Mouse (Mus musculus) ES-E14 (cell line): ENCODE results near the gene Eif3b. TPM values are rescaled to one million over a fixed set of nuclear protein-coding genes. Genes with fewer than 3 reads are reported as not detected.

Experiments used
- DNase-seq: peaks from one replicate; pipeline ENCODE4 v3.0.0-alpha.2; 2013; ENCODE audit warnings: low read depth, low spot score
- H3K27ac ChIP-seq: 2 replicates; pipeline ENCODE4 v1.5.1; 2012; ENCODE audit warnings: low read depth, mild to moderate bottlenecking, low read length, moderate library complexity, mixed read lengths; ENCODE audit not compliant: poor library complexity, insufficient read depth, severe bottlenecking
- H3K36me3 ChIP-seq: 2 replicates; pipeline ENCODE4 v1.6.1; 2012; ENCODE audit warnings: mild to moderate bottlenecking, low read length, moderate library complexity, mixed read lengths; ENCODE audit not compliant: control insufficient read depth, poor library complexity, insufficient read depth, severe bottlenecking
- H3K4me1 ChIP-seq, 2 experiments: fragments of 150-350 bp in 1 of 2; sonication (generic) in 1 of 2; 2 replicates each; pipeline ENCODE4 v1.6.1; 2012; ENCODE audit warnings: low read length in 2 of 2, mild to moderate bottlenecking in 1 of 2, mixed read lengths in 1 of 2; ENCODE audit not compliant: control insufficient read depth in 2 of 2, insufficient read depth in 2 of 2, poor library complexity in 1 of 2
- H3K4me3 ChIP-seq, 2 experiments: fragments of 150-350 bp in 1 of 2; sonication (generic) in 1 of 2; 2 replicates each; pipeline ENCODE4 v1.5.1; 2012; ENCODE audit warnings: low read length in 2 of 2, low read depth in 1 of 2, mild to moderate bottlenecking in 1 of 2, mixed read lengths in 1 of 2; ENCODE audit not compliant: insufficient read depth in 1 of 2, poor library complexity in 1 of 2, severe bottlenecking in 1 of 2
- H3K9ac ChIP-seq: 2 replicates; pipeline ENCODE4 v1.6.1; 2012; ENCODE audit warnings: low read depth, mild to moderate bottlenecking, low read length, mixed read lengths; ENCODE audit not compliant: poor library complexity, insufficient read depth, severe bottlenecking
- H3K9me3 ChIP-seq: fragments of 150-350 bp; sonication (generic); 2 replicates; pipeline ENCODE4 v1.6.1; 2012; ENCODE audit warnings: low read depth, mild to moderate bottlenecking, low read length; ENCODE audit not compliant: control insufficient read depth, insufficient read depth
- CHD2 ChIP-seq: IDR thresholded peaks from 2 replicates; pipeline ENCODE4 v1.6.1; 2014; ENCODE audit warnings: mild to moderate bottlenecking, low read depth, low read length, inconsistent platforms
- HCFC1 ChIP-seq: IDR thresholded peaks from 2 replicates; pipeline ENCODE4 v1.6.1; 2012; ENCODE audit warnings: low read length, inconsistent platforms, borderline replicate concordance; ENCODE audit not compliant: insufficient read depth
- MAFK ChIP-seq: IDR thresholded peaks from 2 replicates; pipeline ENCODE4 v1.6.1; 2014; ENCODE audit warnings: mild to moderate bottlenecking, low read depth, low read length, inconsistent platforms; ENCODE audit not compliant: insufficient read depth
- ZC3H11A ChIP-seq: IDR thresholded peaks from 2 replicates; pipeline ENCODE4 v1.6.1; 2012; ENCODE audit warnings: low read depth, mild to moderate bottlenecking, inconsistent platforms, low read length, borderline replicate concordance
- ZNF384 ChIP-seq: IDR thresholded peaks from 2 replicates; pipeline ENCODE4 v1.6.1; 2012; ENCODE audit warnings: low read depth, low read length, inconsistent platforms
- in situ Hi-C, 2 experiments: fragments of 600-800 bp; cut with MboI; formaldehyde crosslinking; loops; one replicate each; pipeline ENCODE4 v1.15.1; 2025; ENCODE audit warnings: low sequenced_read_pairs in 2 of 2, inconsistent platforms in 1 of 2; ENCODE audit not compliant: unreplicated experiment in 2 of 2
- total RNA-seq: library from RNA; depleted of rRNA; stranded (reverse); fragments of 300-350 nt; gene quantifications from 2 replicates; pipeline ENCODE4 v1.2.3, GENCODE M21; 2012

Eif3b gene
- total RNA-seq, 1 experiment = 273 TPM

DNA sequence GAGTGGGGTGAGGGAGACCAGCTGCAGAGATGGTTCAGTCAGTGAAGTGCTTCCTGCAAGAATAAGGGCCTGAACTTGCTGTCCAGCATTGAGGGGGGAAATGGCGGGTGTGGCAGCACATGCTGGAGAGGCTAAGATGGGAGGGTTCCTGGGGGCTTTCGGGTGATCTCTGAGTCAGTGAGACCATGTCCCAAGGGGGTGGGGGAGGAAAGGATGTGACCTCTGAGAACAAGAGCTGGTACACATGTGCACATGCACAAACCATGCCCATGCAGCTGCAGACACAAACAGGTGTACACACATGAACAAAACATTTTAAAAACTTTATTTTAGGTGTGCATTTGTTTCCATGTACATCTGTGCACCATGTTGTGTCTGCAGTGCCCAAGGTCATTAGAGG lies 45.4 kb upstream of the Eif3b start:
- no peak overlapping the region for H3K9ac ChIP-seq
- TF ChIP-seq CHD2 = no peak
- TF ChIP-seq HCFC1 = no peak
- TF ChIP-seq ZC3H11A = no peak
- no peak for TF ChIP-seq MAFK
- TF ChIP-seq ZNF384 = no peak
- no peak overlapping the region for H3K4me3 ChIP-seq
- no peaks in the 10 kb centered on the region for H3K36me3 ChIP-seq
- no peak for DNase-seq
- no peak overlapping the region for H3K27ac ChIP-seq
- H3K9me3 ChIP-seq = no peaks in the 10 kb centered on the region
- in situ Hi-C loops = no loop called here
- peaks cover 0 to 8% of the 10 kb centered on the region in 2 experiments; a peak in 2 of 4 replicates for H3K4me1 ChIP-seq

DNA sequence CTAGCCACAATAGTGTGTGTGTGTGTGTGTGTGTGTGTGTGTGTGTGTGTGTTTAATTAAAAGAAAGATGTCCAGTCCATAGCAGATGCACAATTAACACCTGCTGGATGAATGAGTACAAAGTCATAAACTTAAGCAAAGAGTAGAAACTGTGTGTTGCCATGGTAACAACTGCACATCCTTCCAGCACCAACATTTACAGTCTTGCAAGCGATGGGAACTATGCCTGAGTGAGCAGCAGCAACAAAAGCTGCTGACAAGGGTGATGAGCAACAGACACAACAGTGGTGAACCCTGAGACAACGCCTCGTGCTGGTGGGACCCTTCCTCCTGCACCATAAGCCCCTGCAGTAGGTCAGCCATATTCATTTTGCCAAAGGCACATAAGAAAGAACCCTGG lies 44.9 kb upstream of the Eif3b start:
- TF ChIP-seq ZNF384 = no peak
- no peak for TF ChIP-seq CHD2
- no peak for TF ChIP-seq ZC3H11A
- TF ChIP-seq MAFK = no peak
- no peak for TF ChIP-seq HCFC1
- no peak overlapping the region for H3K9ac ChIP-seq
- DNase-seq = no peak
- H3K36me3 ChIP-seq = no peaks in the 10 kb centered on the region
- no peak overlapping the region for H3K4me3 ChIP-seq
- in situ Hi-C loops = no loop called here
- H3K27ac ChIP-seq = no peak overlapping the region
- H3K4me1 ChIP-seq = peaks cover 0 to 11% of the 10 kb centered on the region in 2 experiments; a peak in 2 of 4 replicates
- no peaks in the 10 kb centered on the region for H3K9me3 ChIP-seq

- TF ChIP-seq HCFC1 (no peak), CHD2 (no peak)
- in situ Hi-C loops = no loop called here
- no peak overlapping the region for H3K9ac ChIP-seq
- DNase-seq = no peak
- H3K4me3 ChIP-seq = no peak overlapping the region
- H3K9me3 ChIP-seq = no peaks in the 10 kb centered on the region
- H3K27ac ChIP-seq = no peak overlapping the region
- H3K4me1 ChIP-seq = peaks cover 0 to 14% of the 10 kb centered on the region in 2 experiments; a peak in 2 of 4 replicates
- H3K36me3 ChIP-seq = no peaks in the 10 kb centered on the region
Measured at GRCm38 (mm10) chr5:140375249-140375829, 43.8 kb upstream of the Eif3b start.

DNA sequence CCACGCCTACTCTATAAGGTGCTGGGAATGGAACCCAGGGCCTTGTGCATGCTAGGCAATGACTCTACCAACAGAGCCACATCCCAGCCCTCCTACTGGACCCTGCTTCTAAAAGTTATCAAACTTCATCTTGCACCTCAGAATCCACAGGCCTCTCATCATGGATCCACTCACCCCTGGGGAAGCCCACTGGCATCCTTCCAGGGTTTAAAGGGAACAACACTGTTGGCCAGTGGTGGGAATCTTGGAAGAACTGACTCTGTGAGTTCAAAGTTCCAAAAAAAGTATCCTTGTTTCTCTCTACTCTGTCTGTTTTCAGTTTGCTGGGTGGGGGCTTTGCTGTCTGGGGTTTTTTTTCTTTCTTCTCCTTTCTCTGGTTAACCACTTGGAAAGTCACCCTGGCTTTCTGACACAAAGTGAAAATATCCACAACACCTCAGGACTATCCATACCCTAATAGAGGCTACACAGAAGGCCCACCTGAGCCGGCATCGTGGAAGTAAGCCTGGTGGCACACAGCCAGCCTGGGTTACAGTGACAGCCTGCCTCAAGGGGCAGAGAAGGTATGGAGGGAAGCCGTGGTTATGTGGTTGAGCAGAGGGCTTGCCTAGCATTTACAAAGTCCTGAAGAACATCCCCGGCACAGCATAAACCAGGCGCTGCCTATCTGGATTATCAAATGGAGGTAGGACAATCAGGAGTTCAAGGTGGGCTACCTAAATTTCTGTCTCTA lies 40.8 kb upstream of the Eif3b start:
- no peak for TF ChIP-seq ZNF384
- no peak for TF ChIP-seq CHD2
- TF ChIP-seq HCFC1 = no peak
- no peak for TF ChIP-seq ZC3H11A
- TF ChIP-seq MAFK = no peak
- peaks cover 0 to 11% of the 10 kb centered on the region in 2 experiments; a peak in 1 of 4 replicates for H3K4me1 ChIP-seq
- H3K9me3 ChIP-seq = no peaks in the 10 kb centered on the region
- in situ Hi-C loops = no loop called here
- H3K4me3 ChIP-seq = no peak overlapping the region
- no peaks in the 10 kb centered on the region for H3K36me3 ChIP-seq
- H3K27ac ChIP-seq = no peak overlapping the region
- DNase-seq = no peak
- no peak overlapping the region for H3K9ac ChIP-seq

DNA sequence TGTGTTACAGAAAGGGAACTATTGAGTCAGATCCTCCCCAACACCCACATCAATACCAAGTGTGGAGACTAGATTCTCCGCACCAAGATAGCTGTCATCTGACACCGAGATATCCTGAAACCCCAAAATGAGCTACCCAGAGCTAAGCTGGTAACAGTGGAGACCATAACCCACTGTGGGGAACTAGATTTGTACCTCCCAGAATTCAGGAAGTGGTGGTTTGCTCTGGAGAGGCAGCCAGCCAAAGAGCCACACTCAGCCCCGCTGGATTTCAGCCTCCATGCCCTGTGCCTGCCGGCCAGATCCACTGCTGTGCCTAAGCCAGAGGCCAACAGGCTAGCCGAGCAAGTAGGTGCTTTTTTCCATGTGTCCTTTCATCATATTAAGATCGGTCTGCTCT lies 39.8 kb upstream of the Eif3b start:
- in situ Hi-C loops = no loop called here
- TF ChIP-seq ZNF384 (no peak), MAFK (no peak), CHD2 (no peak), HCFC1 (no peak), ZC3H11A (no peak)
- H3K9ac ChIP-seq = 0 out of 2 replicates have a peak overlapping the region, but pooled peaks have one; percentile 30
- no peaks in the 10 kb centered on the region for H3K36me3 ChIP-seq
- no peak overlapping the region for H3K27ac ChIP-seq
- no peak overlapping the region for H3K4me3 ChIP-seq
- no peak for DNase-seq
- H3K9me3 ChIP-seq = no peaks in the 10 kb centered on the region
- peaks cover 0 to 16% of the 10 kb centered on the region in 2 experiments; a peak in 2 of 4 replicates for H3K4me1 ChIP-seq
